Mouse (Mus musculus) urinary bladder, postnatal 4 days (tissue): Measurements from ENCODE around the gene Olfr624.
"Not testable (repeated sequence)": the region's sequence is repeated elsewhere in the genome, so short reads cannot be mapped to it uniquely, and the experiment has no call there.

Source experiments
- DNase-seq, 2 experiments: peaks; one replicate each; pipeline ENCODE4 v3.0.0; 2021 to 2022; ENCODE audit warnings: low spot score in 2 of 2

Gene Olfr624

DNA sequence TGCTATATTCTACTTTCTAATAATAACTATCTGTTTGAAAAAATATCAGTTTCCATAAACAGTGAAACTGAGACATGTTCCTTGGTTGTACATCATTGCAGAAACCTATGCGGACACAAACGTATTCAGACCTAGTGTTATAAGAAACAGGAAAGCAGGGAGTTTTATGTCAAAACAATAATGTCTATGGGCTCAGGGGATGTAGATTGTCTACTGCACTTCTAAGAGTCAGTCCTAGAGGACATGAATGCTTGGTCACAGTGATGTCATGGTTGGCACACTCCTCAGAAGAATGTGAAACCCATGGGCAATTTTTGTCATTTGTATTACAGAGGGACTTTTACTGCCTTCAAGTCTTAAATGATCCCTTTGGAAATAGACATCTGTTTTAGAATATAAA is at the start of gene Olfr624:
Olfr624 (minus strand) TSS at position 101 of the 400 bp plus-strand sequence.
- DNase-seq: no peak

- not testable (repeated sequence) for DNase-seq
These were observed 45.4 kb upstream of the Olfr624 start for GRCm38 (mm10) chr7:103716398-103716797.

DNA sequence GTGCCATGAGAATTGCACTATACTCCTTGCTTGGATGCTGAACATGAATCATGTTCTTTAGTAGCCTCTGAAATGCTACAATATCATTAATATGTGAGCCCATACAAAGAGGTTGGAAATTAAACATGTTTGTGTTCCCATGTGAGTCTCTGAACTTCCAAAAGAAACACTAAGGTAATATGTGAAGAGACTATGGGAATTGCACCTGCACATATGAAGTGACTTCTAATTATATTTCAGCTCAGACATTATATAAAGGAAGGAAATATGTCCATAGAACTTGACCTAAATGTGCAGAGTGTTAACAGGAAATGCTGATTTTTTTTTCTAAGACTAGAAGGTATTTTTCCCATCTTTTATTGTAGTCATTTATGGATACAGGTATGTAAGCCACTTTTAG is 43.4 kb upstream of the Olfr624 start, which contains the start of gene Olfr243:
Olfr243 (plus strand) TSS at position 301 of the 400 bp plus-strand sequence.
- DNase-seq: no peak

DNA sequence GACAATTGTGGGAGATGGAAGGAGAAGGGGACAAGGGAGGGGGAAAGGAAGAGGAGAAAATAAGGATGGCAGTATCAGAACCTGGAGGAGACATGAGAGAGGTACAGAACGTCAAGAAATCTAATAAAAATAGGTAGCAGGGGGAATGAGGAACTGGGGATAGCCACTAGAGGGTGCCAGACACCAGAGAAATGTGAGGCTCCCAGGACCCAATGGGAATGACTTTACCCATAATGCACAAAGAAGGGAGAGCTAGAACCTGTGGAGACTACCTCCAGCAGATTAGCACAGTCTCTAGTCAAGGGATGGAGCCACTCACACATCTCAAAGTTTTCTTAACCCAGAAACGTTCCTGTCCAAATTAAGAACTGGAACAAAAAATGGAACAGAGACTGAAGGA is 41.0 kb upstream of the Olfr624 start:
- DNase-seq: no peak

DNA sequence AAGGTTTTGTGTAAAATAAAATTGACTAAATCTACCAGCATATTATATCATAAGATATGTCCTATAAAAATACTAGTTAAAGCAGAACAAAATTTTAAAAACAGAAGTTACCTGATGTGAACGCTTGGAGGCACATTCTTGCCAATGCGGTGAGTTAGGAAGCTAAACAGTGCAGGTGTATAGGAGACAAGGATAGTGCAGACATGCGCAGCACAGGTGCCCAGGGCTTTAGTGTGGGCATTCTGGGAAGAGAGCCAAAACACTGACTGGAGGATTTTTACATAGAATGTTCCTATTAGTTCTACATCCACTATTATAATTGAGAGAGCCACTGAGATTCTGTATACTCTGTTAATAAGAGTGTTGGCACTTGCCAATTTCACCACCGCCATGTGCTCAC is 28.5 kb upstream of the Olfr624 start:
- no peak for DNase-seq

- no peak for DNase-seq
These were observed 11.4 kb upstream of the Olfr624 start, which contains the start of gene Olfr625-ps1 for GRCm38 (mm10) chr7:103682420-103682819. Gene Olfr625-ps1, plus strand, starts transcription at chr7:103682720.

GRCm38 (mm10) chr7:103663598-103663997 is 7.4 kb downstream of the Olfr624 start, which contains the start of gene Olfr623:
Gene Olfr623, minus strand, starts transcription at chr7:103663698.
- DNase-seq: no peak

DNA sequence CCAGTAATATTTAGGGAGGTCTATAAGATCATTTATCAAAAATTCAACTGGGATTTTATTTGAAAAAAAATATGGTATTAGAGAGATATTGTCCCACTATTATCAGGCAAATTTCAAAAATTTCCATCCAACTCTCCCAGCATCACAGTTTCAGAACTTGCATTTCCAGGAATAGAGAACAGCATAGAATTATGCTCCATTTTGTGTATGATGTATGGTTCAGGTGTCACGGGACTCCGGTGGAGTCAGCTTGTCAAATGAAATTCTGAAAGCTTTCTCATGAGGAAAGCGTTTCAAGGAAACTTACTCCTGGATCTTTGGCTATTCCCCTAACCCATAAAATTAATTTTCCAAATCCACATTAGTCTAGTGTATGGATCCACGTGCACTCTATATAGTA is 26.9 kb downstream of the Olfr624 start:
- no peak for DNase-seq

GRCm38 (mm10) chr7:103642602-103643001 is 28.4 kb downstream of the Olfr624 start, which contains the start of gene Olfr622:
Gene Olfr622, minus strand, starts transcription at chr7:103642702.
- no peak for DNase-seq

GRCm38 (mm10) chr7:103636795-103637194 is 34.2 kb downstream of the Olfr624 start:
- no peak for DNase-seq
